Mouse (Mus musculus): ENCODE measurements around the gene Tpd52l2.

DNA sequence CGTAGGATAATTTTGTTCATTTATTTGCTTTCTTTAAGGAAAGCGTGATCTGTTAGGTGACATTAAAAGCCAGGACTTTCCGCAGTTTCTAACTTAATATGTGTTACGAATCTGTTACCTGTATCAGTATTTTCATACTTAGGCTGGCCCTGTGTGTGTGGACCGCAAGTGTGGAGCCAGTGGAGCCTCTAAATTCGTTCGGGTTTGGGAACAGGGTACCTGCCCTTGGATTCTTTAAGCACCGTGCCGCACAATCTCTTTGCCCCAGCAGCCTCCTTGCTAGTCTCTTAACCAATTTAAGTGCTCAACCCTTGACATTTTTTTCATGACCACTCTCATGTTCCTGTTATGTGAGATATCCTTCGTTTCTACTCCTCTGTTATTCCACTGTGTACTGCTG is 24.5 kb downstream of the Tpd52l2 start:
- TF ChIP-seq CTCF (conservative IDR thresholded peaks at IDR 0.05; ENCODE audit: low read length) (no peak), POU5F1 (IDR thresholded peaks at IDR 0.05; ENCODE audit: borderline replicate concordance, low read length) (no peak)

Measured in E14TG2a.4 (cell line).